Mouse (Mus musculus): ENCODE data around the gene Ptpn13.

Ptpn13 gene

DNA sequence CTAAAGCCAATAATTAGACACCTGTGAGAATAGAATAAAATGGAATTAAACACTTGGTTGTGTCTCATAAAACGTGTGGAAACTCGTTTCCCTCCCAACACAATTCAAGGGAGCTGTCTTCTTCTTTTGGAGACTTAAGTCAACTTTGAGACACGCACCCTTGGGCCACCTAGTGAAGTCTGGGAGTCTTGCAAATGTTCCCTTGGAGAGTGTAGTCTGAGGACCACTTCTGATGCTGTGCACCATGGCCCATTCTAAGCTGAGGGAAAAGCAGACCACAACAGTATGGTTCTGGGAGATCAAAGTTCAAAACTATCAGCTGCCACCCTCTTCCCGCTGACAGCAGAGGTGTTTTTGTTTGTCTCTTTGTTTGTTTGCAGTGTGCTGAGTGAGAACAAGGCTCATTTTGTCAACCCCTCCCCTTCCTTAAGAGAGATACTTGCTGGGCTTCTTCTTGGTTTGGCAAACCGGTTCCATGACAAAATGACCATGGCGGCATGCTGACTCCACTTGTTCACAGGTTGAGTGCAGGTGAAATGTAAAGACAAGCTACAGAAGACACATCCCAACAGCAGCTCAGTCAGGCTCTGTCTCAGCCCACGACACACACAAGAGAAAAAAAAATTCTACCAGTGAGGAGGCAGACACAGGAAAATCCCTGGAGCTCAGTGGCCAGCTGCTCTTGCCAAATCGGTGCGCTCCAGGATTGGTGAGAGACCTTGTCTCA is 205.0 kb downstream of the Ptpn13 start:
- no peak for DNase-seq (ENCODE audit: extremely low read depth, low read depth, low spot score)

DNA sequence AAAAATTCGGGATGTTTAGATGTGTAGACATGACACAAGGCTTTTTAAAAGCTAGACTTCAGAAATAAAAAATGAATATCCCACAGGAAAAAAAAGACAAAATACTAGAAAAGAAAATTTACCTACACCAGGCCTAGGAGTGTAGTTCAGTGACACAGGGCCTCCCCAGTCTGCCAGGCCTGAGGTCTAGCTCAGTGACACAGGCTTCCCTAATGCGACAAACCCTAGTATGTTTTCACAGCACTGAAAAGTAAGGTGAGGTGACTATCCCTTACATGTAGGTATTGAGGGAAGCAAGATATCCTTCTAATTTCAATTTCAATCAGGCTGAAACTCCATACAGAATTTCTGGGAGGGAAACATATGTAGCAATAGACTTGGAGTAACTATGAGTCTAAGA is 212.2 kb downstream of the Ptpn13 start:
- DNase-seq (ENCODE audit: extremely low read depth, low read depth, low spot score): no peak

DNA sequence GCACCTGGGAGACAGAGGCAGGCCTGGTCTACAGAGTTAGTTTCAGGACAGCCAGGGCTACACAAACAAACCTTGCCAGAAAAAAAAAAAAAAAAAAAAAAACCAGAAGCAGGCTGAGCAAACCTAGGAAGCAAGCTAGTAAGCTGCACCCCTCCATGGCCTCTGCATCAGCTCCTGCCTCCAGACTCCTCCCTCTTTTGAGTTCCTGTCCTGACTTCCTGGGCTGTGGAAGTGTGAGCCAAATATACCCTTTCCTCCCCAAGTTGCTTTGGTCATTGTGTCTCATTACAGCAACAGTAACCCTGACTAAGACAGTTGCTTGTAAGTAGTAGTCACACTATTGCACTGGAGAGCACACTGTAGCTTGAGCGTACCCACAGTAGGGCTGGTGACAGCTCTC is 219.2 kb downstream of the Ptpn13 start:
- no peak for DNase-seq (ENCODE audit: extremely low read depth, low read depth, low spot score)

DNA sequence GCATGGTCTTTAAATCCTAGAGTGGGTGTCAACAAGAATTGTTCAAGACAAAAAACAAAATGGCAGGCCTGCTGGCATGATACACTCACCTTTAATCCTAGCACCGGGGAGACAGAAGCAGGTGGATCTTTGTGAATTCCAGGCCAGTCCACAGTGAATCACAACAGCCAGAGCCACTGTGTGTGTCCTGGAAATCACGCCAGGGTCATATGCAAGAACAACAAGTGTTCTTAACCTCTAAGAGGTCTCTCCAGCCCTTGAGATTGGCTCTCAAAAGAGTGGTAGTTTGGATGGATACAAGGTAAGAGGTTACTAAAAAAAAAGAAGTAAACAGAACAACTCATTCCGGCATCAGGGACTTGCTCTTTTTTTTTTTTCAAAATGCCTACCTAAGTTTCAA is 222.3 kb downstream of the Ptpn13 start:
- no peak for DNase-seq (ENCODE audit: extremely low read depth, low read depth, low spot score)

Data from fat pad, adult 2 months (tissue).